Mouse (Mus musculus) thymus, postnatal 10 days (tissue): ENCODE measurements at regions not wholly inside any gene's neighbourhood (a gene's known extent, or its start where the extent isn't known, plus 50 kb on each side); places are given as distances from the start of the nearest gene placed in this dataset.

Source experiments
- DNase-seq, 2 experiments: peaks; one replicate each; pipeline ENCODE4 v3.0.0; 2021; ENCODE audit warnings: low spot score in 2 of 2

DNA sequence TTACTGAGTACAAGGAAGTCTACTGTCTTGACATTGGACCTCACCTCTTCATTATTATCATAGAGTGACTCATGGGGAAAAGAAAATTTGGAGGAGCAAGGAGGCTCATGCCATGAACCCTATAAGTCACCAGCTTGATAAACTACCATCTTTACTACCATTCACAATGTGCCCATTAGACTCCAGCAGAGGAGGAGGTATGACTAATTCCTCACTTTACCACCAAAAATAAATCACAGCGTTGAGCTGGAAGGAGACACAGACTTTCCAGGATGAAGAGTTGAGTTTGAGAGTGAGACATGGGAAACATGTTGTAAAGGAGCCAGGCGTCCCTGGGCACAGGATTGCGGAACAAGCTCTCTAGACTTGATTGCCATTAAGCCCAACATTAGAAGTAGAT is 195.0 kb upstream of the Mctp2 start:
- DNase-seq = no peak

- no peak for DNase-seq
Observed at GRCm38 (mm10) chr7:72503756-72504155, 197.3 kb upstream of the Mctp2 start.

- DNase-seq = no peak
Observed at GRCm38 (mm10) chr7:72504268-72504667, 197.9 kb upstream of the Mctp2 start.

DNA sequence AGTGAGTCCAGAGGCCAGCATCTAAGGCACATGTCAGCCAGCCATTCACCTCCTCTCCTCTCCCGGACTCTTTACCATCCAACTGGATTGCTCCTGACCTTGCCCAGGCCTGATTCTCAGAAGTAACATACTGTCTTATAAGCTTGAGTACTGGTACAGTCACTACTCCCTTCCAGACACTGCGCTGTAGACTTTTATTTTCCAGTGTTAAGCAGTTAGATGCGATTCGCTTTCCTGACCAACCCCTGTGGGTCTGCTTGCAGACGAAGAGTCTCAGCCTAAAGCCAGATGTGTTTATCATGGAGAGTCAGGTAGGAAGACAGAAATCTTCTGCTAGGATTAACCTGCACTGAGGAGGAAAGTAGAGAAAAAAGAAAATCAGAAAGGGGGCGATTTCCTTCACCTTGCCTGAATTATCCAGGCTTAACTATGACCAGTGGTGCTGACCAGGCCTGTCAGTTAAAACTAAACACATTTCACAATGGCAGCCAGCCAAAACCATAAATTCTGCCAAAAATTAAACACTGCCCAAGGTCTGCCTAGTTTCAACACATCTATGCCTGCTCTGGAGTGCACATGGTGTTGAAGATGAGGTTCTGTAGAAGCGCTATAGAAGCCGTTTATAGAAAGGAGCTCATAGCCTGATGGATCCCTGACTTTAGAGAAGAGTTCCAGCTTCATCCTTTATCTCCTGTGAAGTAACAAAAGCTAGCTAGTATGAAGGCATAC is 199.5 kb upstream of the Mctp2 start:
- DNase-seq = no peak

GRCm38 (mm10) chr7:72507946-72508345 is 201.5 kb upstream of the Mctp2 start:
- DNase-seq = no peak

- DNase-seq = no peak
Observed at GRCm38 (mm10) chr7:72510116-72510515, 203.7 kb upstream of the Mctp2 start.

DNA sequence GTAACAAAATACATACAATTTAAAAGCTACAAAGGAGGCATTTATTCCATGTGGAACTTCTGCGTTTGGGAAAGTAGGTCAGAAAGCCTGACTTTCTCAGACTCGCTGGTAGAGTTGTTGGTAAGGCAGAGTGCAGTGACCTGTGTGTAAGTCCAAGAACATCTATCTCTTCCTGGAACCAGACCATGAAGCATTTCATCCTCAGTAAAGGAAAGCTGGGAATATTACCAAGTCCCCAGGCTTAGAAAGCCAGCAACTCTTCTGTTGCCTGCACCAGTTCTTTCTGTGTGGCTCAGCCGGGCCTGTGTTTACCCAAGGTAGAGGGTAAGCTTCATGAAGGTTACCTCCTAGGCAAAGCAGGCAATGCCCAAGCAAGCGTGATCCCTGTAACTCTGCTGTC is 207.0 kb upstream of the Mctp2 start:
- DNase-seq = no peak

DNA sequence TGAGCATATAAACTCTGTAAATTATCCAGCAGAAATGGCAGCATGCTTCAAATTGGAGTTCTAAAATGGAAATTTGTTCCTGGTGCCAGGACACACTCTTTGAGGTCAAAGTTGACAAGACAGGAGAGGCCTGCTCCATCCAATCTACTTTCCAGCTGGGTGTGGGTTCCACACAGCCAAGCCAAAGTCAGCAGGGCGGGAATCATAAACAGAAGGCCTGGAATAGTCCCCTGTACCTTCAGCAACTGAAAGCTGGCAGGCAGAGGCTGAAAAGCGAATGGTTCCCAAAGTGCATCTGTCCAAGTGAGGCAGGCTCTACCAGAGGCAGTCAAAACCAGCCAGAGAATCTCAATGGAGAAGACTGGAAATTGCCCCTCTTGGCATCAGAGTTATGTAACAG is 208.4 kb upstream of the Mctp2 start:
- no peak for DNase-seq

DNA sequence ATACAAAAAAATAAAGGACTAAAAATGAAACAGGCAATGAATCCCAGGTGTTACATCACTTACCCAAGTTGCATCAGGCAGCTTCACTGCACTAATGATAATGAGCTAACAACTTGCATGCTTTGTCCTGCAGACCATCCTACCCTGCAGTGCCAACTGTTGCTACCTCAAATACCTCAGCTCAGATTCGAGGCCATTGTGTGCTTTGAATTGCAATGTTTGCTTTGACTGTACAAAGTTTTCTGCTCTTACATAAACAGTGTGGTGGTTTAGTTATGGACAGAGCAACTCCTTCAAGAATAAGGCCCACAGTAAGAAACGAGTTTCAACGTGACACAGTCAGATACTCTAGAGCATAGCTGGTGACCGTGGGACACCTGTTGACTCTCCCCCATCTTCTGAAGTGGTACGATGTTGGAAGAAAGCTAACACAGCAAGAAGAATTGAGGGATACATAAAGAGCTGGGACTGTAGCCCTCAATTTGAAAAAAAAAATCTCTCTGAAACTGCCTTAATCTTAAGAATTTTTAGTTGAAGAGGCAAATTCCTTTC is 212.1 kb upstream of the Mctp2 start:
- DNase-seq = no peak

GRCm38 (mm10) chr7:72519359-72520115 is 213.1 kb upstream of the Mctp2 start:
- DNase-seq = no peak

- DNase-seq = no peak
Observed at GRCm38 (mm10) chr7:72528873-72529272, 222.5 kb upstream of the Mctp2 start.

DNA sequence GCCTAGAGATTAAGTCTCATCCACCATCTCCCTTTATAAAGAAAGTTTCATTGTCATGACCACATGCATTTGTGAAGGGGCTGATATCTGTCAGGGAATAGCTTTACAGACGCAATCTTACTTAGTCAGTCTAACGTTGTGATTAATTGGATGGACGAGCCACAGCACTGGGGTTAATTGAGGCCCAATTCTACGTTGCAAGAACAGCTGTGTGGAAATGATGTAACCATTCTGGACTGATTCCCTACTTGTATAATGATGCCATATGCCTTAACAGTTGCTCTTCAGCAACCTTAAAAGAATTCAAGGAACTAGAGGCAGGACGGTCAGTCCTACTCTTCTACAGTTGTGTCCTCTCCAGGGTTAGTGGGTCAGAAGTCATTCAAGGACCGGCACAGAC is 231.9 kb upstream of the Mctp2 start:
- no peak for DNase-seq

- DNase-seq = no peak
Observed at GRCm38 (mm10) chr7:72539915-72540314, 233.5 kb upstream of the Mctp2 start.

DNA sequence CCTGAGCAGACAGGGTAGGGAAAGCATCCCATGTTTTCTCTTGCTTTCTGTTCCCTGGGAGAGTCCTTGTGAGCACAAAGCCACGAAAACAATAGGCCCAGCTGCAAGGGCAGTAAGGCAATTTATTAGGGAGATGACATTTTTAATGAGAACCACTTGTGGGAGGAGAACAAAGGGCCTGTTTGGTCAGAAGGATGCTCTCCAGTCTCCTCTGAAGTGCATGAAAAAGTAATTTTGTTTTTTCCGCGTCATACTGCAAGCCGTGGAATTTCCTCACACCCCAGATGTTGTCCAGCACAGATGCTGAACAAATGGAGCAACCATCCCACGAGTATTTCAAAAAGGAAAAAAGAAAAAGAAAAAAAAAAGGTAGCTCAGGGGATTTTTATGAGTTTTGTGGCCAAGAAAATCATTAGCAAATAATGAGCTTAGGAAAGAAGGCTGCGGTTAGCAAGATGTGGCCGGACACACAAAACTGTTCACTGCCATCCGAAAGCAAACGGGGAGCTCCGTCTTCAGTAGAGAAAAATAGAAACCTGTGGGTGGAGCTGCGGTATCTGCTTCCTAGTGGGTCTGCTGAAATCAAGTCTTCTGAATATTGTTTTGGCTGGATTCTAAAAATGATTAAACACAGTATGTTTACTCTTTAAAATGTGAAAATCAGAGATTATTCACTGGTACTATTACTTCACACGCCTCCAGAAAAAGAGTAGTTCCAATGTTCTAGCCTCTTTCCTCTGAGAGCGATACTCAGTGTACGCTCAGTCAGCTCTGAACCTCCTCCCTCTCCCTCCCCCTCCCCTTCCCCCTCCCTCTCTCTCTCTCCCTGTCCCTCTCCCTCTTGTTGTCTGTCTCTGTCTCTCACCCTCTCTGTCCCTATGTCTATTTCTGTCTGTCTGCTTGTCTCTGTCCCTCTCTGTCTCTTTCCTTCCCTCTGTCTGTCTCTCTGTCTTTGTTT is 235.4 kb upstream of the Mctp2 start:
- DNase-seq = no peak

- DNase-seq = no peak
Observed at GRCm38 (mm10) chr7:72543501-72543900, 237.1 kb upstream of the Mctp2 start.

DNA sequence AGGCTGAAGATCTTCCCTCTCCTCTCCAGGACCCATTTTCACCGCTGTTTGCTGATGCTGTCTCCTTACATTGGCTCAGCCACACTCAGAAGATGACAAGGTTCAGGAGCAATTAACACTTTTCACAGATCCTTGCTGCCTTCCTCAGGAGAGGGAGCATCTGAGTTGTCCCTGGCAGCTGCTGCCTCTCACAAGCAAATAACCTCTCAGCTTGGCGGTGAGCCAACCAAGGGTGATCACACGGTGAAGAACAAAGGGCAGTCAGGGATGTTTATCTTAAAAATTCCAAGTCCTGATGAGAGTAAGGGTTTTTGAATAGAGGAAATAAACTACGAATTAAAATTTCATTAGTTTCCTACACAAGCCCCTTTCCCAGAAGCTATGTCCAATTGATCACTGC is 237.5 kb upstream of the Mctp2 start:
- DNase-seq = no peak

DNA sequence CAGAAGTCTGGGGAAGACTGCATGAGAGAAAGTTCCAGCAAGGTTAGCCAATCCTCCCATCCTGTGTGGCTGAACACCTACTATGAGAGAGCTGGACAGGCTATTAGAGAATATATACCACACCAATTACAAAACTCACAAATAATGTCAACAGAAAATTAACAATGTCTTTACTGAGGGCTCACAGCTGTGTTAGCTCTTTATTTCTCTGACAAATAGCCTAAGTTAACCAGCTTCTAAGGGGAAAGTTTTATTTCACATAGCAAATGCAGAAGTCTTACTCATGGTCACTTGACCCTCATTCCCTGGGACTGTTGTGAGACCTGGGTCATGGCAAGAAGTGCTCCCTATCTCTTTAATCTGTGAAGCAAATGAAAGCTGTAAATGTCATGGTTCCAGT is 261.0 kb upstream of the Mctp2 start:
- no peak for DNase-seq

DNA sequence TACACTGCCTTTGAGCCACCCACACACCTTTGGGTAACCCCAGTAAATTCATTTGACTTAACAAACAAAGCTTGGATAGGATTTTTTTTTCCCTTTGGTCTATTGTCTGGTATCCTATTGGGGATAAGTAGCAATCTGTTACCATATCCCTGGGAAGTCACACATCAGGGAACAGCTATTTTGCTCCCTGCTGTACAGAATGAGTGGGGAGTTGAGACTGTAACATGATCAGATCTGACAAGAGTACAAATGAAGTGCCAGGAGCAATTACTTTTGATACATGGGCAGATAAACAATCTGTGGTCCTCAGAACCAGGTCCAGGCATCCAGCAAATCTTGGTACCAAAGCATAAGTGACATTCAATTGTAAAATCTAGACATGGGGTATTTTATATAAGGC is 262.8 kb upstream of the Mctp2 start:
- no peak for DNase-seq

DNA sequence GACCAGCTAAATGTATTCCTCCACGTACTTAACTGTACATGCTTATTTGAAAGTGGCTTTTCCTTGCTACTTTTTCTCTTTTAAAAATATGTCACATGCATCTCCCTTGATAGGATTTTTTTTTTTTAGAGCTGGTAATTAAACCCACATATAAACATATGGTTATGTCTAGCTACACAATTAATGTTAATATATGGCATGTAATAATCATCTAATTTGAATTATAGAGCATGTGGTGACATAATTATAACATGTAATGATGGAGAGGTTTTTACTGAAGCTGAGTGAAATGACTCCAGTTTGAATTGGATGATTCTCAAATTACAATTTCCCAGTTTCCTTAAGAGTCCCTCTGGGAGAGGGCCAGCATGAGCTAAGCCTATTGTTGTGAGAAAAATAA is 267.9 kb upstream of the Mctp2 start:
- DNase-seq = no peak

DNA sequence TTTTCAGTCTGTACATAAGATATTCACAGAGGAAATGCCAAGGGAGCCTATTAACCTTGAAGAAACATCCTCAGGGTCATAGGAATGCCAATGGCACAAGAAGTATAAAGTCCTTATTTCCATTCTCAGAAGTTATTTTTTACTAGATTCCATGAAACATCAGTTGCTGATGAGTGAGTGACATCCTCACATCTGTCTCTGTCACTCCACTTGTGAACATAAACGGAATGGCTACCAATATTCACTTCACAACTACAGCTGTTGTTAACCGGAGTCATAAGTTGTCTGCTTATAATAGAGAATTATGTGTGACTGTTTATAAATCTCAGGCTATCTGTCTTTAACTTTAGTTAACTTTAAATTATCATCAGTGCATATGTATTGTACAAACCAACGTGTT is 278.0 kb upstream of the Mctp2 start:
- DNase-seq = no peak

DNA sequence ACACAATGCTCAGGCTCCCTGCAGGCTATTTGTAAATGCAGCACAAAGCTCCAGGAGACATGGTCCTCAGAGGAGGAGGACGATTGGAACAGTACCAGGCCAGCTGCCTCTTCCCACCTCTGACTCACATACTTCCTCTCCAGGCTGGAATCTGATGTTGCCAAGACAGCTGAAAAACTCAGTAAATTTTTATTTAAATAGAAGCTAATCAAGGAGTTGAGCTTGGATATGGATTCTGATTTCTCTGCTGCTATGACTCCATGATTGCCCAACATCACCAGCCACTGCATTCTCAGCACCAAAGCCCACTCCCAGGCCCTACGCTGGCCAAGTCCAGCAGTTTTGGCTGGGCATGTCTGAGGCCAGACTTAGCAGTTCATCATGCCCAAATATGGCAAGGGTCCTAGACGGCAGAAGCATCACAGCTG is 282.8 kb upstream of the Mctp2 start:
- DNase-seq = no peak
